Mouse (Mus musculus): ENCODE results near the gene Sdc4.

Sdc4 gene

DNA sequence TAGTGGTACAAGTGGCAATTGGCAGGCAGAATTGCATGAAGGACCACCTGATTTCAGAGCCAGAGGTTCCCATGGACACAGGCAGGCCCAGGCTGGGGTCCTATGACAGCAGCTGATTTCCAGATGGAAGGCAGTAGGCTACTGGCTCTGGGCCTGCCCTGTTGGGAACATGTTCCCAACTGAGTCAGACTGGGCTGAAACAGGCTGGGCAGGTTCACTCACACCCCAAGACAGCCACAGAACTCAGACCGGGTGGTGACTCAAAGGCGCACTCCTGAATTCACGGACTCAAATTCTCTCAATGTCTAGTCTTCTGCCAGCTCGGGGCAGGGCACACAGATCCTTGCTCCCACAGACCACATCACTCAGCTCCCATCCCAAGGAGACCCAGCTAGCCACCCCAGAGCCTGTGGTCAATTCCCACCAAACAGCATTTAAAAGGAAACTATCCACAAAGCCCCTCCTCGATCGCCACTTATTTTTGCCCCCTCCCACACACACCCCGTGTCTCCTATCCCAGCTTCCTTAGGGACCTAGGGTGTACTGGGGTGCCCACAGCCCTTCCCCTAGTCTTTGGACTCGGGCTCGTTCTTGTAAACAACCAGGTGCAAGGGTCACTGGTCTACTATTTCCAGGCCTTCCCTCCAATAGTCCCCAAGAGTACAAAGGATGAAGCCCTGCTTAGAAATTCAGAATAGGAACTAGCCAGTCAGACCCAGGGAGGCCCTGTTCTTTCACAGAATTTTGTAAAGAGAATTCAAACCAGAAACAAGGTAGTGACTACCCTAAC is 11.8 kb downstream of the Sdc4 start:
- DNase-seq, result peak; percentile 74 to 81

DNA sequence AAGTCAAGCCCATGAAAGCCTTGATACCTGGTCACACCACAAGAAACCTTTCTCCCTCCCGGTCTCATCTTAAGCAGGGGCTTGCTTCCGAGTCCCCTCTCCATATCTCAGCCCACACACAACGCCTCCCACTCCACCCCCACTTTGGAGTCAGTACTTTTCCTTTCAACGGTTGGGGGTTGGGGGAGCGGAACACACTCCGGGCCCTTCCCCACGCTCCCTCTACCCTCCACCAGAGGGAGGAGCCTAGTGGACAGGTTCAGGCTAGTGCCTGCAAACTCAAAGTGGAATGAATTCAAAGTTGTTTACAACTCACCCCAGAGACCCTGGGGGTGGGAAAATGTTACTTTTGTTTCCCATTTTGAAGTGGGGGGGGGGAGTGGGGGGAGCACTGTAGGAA is 13.0 kb downstream of the Sdc4 start:
- DNase-seq, result peak; percentile 70 to 75

DNA sequence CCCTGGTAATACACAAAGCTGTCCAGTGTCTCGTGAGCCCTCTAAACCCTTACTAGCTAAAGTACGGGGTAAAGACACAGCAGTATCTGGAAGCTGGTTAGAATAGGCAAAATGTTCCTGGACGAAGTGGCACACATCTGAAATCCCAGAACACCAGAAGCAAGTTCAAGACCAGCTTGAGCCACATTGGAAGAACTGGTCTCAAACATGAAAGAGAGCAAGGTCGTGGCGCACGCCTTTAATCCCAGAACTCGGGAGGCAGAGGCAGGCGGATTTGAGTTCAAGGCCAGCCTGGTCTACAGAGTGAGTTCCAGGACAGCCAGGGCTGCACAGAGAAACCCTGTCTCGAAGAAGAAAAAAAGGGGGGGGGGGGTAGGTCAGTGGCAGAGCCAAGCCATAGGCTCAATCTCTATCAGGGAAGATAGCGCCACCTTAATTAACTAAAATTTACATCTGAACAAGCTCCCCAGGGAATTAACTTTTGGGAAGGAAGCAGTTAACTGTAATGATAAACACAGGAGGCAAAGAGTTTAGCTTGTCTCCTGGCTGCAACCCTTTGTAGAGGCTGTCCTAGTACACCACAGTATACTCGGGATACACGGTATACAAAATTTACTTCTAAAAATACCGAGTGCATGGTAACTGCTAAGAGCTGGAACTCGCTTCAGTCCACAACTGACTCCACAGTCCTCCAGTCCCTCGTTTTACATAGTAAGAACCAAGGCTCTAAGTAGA is 13.6 kb downstream of the Sdc4 start:
- DNase-seq, result no peak

DNA sequence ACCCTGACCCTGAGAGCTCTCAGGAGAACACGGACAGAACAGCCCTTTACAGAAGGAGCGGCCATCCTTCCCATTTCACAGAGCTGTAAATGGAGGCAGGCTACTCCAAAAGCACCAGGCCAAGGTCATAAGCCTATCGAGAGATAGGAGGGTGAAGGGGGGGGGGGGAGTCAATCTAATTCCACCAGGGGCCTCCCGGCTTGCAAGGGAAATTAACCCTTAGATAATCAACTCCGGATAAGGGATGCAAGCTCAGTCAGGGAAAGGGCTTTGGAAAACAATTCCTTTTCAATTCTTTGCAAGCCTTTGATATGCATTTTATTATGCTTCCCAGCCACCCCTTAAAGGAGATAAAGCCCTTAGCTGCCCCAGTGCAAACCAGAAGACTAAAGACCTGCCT is 15.2 kb downstream of the Sdc4 start:
- DNase-seq, result no peak

DNA sequence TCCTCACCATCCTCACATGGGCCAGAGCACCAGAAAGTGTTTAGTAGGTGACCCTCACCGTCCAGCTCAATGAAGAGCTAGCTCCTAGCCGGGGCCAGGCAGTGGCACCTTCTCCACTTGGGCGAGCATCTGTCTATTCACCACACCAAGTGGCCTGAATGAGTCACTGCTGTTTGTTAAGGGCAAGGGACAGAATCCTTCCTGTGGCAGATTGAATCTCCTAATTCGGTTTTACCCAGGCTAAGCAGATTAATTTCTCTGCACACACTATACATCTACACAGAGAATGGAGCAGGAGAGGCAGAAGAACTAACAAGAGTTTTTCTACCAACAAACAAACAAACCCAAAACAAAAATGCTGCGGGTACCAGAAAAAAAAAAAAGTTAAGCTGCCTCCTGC is 16.7 kb downstream of the Sdc4 start:
- DNase-seq, result no peak

DNA sequence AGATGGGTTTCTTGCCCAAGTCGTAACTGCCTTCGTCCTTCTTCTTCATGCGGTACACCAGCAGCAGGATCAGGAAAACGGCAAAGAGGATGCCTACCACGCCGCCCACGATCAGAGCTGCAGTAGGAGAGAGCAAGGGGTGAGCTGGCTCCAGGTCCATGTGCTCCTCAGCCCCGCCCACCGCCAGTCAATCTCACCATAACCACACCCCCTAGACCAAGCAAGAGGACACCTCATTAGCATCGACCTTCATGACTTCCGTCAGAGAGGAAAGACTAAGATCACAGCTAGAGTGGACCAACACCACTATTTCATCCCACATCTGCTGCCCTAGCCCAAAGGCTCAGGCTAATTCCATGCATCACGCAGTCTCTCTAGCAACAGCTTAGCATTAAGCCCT is 17.6 kb downstream of the Sdc4 start:
- peak; percentile 61 to 64 for DNase-seq

DNA sequence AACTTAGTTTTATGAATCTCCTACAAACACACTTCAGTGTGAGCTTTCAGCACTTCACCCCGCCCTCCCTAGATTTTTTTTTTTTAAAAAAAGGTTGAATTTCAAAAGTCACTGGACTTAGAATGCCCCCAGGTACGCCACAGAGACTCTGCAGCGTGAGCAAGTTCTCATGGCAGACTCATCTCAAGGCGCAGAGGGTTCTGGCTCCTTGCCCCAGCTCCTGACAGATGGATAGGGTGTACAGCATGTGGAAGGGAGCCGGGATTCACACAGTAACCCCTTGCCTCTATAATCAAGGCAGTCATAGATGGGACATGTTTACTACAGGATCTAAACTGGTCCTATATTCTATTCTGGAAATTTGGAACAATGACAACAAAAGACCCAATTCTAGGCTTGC is 18.3 kb downstream of the Sdc4 start:
- DNase-seq, result peak; percentile 70 to 75

DNA sequence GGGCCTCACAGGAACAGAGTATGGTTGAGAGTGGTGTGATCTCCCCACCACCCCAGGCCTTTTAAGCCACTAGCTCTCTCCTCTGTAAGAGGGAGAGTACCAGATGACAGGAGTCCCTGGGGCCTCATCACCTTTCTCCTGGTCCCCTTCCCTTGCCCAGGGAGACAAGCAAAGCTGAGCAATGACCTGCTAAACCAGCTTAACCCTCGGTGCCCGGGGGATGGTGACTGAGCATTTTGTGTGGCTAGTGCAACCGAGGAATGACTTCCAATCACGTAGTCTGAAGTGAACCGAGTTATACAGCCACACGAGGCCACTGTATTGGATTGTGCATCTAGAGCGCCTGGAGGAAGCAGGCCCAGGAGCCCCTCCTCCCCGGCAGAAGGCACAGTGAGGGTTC is 19.3 kb downstream of the Sdc4 start:
- DNase-seq, result no peak

DNA sequence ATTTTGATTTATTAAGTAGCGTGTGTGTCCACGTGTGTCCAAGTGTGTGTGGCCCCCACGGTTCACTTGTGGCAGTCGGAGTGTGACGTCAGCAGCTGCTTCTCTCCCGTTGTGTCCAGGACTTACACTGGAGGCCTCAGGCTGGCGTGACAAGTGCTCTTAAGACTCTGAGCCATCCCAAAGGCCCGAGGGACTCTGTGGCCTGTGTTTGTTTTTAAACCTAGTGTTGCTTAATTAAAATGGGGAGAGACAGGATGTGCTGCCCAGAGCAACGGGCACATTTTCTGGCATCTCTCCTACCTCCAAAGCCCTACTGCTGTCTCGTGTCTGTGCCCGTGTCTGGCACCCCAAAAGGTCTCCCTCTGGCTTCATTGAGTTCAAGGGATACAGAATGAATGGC is 20.2 kb downstream of the Sdc4 start:
- no peak for DNase-seq

DNA sequence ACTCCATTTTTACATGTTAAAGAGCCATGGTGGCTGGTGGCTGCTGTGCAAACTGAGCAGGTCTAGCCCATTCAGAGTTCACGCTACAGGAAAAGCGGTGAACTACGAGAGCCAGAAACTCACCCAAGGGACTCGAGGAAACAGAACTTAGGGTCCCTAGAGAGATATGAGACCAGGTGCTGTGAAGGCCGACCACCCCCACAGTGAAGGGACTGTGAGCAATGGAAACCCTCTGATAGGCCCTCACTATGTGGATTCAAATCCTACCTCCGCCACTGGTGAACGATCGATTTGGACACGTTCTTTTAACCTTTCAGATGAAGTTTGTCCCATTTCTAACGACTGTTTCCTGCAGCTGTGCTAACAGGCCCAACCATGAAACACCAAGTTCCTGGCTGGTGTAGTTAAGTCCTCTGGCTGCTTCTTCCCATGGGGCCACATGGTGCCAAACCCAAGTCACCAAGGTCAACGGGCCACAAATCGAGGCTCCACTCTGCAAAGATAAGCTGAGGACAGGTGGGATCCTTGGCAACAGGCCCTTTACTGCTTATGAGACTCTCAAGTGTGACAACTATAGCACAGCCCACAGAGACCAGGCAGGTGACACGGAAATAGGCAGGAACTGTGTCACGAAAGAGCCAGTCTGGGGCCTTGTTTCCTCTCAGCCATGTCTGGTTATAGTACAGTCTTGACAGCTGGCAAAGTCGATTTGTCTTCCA is 20.9 kb downstream of the Sdc4 start:
- no peak for DNase-seq

DNA sequence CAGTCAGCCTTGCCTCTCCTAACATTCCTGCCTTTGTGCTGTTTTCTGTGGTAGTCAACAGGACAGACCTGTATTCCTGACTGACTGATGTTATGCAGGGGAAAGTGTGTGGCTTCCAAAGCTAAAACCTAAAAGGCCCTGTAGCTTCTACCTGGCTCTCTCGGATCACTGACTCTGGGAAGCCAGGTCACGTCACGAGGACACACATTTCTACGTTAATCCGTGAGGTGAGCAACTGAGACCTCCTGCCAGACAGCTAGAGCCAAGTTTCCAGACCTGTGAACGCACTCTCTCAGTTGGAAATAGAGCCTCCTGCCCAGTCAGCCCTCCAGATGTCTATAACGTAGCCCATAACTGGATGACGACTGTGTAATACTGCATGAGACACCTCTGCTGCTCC is 21.7 kb downstream of the Sdc4 start:
- DNase-seq, result peak; percentile 73 to 79

DNA sequence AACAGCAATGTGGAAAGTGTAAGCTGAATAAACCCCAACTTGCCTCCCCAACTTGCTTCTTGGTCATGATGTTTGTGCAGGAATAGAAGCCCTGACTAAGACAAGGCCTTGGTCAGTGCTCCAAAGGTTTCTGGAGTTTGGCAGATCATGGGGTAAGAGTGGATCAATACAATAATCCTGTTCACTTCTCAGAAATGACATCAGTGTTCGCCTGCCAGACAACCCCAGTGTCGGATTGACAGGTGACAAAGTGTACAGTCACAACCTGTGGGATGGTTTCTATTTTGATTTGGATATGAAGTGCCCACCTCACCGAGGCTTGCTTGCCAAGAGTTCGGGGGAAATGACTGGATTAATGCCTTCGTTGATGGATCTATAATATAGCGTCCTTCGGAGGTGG is 22.4 kb downstream of the Sdc4 start:
- no peak for DNase-seq

DNA sequence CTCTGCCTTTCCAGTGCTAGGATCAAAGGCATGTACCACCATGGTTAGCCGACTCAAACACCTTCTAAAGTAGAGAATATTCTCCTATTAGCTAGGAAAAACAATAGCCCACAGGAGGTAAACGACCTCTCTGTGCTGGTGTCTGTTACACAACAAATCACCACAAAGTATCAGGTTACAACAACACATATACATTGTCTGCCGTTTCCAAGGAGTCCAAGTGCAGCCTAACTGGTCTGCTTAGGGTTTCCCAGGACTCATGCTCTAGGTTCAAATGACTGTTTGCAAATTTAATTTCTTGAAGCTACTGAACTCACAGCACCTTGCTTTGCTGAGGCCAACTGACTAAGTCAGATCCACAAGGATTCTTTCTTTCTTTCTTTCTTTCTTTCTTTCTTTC is 24.2 kb downstream of the Sdc4 start:
- no peak for DNase-seq

DNA sequence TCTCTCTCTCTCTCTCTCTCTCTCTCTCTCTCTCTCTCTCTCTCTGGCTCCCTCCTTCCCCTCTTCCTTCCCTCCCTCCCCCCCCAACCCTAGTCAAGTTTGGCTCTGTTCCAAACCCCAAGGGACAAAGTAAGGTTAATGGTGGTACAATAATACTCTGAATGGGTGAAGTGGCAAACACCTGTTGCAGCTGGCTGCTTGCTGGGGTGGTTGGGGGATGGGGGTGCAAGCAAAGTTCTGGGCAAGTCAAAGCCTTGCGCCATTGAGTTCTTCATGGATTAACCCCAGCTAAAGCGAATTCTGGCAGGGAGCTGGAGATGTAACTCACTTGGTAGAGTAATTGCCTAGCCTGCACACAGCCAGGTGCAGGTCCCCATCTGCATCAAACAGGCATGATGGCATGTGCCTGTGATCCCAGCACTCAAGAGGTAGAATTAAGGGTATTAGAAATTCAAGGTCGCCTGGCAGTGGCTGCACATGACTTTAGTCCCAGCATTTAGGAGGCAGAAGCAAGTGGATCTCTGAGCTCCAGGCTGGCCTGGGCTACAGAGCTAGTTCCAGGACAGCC is 25.3 kb downstream of the Sdc4 start:
- DNase-seq, result peak; percentile 56 to 79

DNA sequence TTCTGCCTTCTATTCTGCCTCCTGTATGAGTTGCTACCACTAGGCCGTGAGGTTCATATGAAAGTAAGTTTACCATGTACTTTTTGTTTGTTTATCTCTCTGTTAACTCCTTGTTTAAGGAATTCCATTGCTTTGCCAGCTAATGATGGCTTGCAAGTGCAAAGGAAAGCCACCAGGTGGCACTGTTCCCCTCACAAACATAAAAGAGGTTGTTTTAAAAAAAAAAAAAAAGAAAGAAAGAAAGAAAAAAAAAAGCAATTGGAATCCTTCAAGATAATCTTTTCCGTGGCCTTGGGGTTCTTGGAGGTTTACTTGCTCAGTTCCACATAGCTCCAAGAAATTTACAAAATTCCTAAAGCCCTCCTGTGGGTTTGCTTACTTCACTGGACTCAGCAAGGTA is 26.5 kb downstream of the Sdc4 start:
- DNase-seq, result no peak

DNA sequence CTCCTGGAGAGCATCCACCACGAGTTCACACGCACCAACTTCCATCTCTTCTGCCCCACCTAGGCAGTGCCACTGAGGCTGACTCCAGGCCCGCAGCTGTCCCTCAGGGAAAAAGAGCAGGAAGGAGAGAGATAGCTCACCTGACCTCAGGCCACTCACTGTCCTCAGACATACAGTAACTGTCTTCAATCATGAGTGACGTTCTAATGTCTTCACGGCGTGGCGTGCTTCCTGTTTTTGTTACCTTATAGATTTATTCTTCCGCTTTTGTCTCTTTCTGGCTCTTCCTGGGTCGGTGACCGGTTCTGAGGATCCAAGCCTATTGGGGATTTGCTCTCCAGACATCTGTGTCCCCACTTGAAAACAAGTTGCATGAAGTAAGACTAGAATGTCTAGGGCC is 29.1 kb downstream of the Sdc4 start:
- no peak for DNase-seq

DNA sequence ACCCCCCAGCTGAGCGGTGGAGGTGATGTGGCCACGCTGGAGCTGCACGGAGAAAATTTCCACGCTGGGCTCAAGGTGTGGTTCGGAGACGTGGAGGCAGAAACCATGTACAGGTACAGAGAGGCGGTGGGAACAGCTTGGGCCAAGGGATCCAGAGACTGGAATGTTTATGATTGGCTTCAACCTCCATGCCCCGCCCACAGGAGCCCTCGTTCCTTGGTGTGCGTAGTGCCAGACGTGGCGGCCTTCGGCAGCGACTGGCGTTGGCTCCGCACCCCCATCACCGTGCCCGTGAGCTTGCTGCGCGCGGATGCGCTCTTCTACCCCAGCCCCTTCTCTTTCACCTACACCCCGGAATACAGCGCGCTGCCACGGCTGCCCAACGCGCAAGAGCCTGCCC is 29.5 kb downstream of the Sdc4 start:
- no peak for DNase-seq

DNA sequence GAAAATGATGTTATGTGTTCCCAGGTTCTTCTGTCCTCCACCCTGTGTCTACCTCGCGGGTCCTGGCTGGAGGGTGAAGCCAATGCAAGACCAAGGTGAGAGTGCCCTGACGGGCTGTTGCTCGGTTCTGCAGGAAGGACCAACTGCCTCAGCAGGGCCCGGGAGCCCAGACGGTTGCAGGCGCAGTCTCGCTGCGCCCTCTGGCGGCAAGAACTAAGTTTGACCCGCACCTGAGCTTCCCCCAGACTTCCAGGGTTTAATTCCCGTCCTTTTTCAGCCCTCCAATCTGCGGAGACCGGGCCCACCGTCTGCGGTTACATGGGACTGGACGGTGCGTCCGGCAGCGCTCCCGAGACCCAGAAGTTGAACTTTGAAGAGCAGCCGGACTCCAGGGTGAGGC is 36.0 kb downstream of the Sdc4 start:
- DNase-seq, result peak; percentile 48 to 69

DNA sequence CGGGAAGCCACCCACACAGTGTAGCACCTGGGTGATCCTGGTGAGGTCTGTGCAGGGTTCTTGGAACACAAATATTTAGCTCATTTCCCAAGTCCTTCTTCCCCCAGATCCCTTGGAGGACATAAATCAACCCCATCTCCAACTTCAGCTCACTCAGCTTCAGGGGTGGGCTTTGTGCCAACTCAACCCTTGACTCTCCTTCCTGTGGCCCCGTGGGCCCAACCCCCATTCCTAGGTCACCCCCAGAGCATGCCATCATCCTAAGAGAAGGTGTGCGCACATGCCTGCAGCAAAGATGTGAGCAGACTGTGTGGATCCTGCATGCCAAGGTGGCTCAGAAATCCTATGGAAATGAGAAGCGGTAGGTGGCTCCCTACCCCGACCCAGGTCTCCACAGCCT is 38.2 kb downstream of the Sdc4 start:
- no peak for DNase-seq

DNA sequence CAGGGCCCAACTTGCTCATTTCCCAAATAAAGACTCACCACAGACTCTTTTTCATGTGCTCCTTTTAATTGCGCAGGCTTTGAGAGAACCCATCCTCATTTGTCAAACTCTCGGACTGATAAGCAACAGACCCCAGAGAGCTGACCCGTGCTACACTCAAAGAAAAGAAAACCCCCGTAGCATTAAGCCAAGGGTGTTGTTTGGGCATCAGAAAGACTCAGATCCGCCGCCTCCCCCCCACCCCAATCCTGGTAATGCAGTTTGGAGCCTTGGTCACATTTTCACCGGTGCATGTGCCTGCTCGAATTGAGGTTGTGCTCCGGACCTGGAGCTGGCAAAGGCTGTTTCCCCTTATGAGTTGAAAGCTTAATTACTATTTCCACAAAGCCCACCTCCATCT is 38.6 kb downstream of the Sdc4 start, which contains the start of gene Matn4:
TSS of gene Matn4 (minus strand) at position 101 of the 400 bp plus-strand sequence.
- no peak for DNase-seq

DNA sequence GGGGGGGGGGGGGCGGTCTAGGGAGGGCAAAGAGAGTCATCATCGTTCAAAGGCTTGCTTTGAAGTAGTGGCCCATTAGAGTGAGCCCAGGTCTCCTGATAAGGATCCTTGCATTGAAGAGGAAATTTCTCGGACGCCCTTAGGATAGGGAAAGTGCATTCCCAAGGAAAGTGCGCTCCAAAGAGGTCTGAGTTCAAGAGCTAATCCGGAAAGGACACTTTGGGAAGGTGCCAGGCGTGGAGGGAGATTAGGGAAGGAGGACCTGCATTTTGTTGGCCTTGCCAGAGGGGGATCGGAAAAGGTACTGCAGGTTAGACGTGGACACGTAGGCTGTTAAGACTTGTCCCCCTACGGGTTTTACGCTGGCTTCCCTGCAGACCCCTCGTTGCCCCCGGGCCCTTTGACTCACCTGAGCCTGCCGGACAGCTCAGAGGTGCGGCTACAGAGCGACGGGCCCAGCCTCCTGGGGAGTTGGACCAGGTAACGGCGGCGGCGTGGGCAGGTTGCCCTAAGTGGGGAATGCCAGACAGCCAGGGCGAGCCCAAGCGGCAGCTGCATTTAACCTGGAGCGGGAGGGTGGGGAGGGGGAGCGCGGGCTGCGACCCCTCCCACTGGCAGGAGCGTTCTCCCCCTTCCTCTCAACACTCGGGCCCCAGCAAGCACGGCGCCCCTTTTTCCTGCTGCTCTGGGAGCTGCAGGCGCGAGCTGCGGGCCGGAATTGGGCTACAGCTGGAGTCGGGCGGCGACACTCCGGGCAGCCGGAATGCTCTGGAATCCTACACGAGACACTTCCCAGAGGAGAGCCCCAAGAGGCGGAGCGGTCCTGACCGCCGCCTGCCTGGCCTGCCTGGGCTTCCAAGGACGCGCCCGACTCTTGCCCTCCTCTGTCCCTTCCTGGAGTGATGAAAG is 39.4 kb downstream of the Sdc4 start:
- peak in 1 of 2 experiments; percentile 45 for DNase-seq

DNA sequence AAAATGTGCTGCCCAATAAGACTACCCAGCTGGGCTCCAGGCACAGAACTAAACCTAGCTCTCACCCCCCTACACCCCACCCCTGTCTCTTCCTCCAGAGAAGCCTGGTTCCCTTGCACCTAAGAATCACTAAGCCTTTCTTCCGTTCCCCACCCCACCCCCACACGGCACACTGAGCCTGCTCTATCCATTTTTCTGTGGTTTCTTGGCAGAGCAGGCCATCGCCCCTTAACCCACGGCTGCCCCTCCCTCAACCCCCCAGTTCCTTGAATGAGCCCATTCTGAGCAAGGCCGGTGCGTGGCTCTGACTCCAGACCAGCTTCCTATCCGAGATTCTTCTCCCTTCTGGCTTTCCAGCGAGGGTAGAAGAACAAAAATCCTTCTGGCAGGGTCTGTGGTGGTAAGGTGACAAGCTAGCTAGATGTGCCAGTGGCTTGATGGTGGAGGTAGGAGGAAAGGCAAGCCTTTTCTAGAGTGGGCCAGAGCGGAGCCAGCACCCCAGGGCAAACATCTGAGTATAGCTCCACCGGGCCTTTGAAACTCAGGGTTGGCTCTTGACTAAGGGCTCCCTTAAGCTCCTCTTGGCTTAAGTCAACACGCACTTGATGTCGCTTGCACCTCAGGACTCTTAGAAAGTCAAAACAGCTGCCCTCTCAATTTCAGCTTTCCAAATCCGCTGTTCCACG is 40.1 kb downstream of the Sdc4 start:
- no peak for DNase-seq
